Mouse (Mus musculus): ENCODE results near the gene Nadsyn1. TPM values are rescaled to one million over a fixed set of nuclear protein-coding genes. Genes with fewer than 3 reads are reported as not detected.

Nadsyn1 gene
- polyA plus RNA-seq, 1 experiment from 2014 or later, result 8.8 TPM

GRCm38 (mm10) chr7:143832196-143832595 is 9.5 kb upstream of the Nadsyn1 start:
- Histone ChIP-seq H3K27me3 (ENCODE audit: poor library complexity, severe bottlenecking) (no peaks in the 10 kb centered on the region), H3K4me3 (no peak overlapping the region), H3K27ac (no peak overlapping the region), H3K9me3 (no peaks in the 10 kb centered on the region), H3K4me1 (peaks cover 45% of the 10 kb centered on the region), H3K36me3 (replicated peaks) (peaks cover 57% of the 10 kb centered on the region)
- no peak for DNase-seq (ENCODE audit: extremely low spot score, low spot score)
- 88% methylated on average over 8 of the region's 8 CpGs for WGBS

GRCm38 (mm10) chr7:143830399-143830798 is 7.8 kb upstream of the Nadsyn1 start:
- DNase-seq (ENCODE audit: extremely low spot score, low spot score), result no peak
- WGBS, result 17% methylated on average over 6 of the region's 6 CpGs
- no peaks in the 10 kb centered on the region for H3K27me3 ChIP-seq (ENCODE audit: poor library complexity, severe bottlenecking)
- H3K27ac ChIP-seq, result peak overlapping the region; percentile 95
- peak overlapping the region; percentile 71 for H3K4me3 ChIP-seq
- peaks cover 41% of the 10 kb centered on the region for H3K4me1 ChIP-seq
- H3K9me3 ChIP-seq, result no peaks in the 10 kb centered on the region
- peaks cover 39% of the 10 kb centered on the region for H3K36me3 ChIP-seq (replicated peaks)

- Histone ChIP-seq H3K27me3 (ENCODE audit: poor library complexity, severe bottlenecking) (no peaks in the 10 kb centered on the region), H3K36me3 (replicated peaks) (peaks cover 35% of the 10 kb centered on the region), H3K27ac (peak overlapping the region; percentile 95), H3K4me1 (peaks cover 35% of the 10 kb centered on the region), H3K4me3 (peak overlapping the region; percentile 71), H3K9me3 (no peaks in the 10 kb centered on the region)
- WGBS, result 1% methylated on average over 37 of the region's 37 CpGs
- DNase-seq (ENCODE audit: extremely low spot score, low spot score), result peak; percentile 97
These were observed 7.1 kb upstream of the Nadsyn1 start for GRCm38 (mm10) chr7:143829504-143830331.

GRCm38 (mm10) chr7:143826985-143827384 is 4.3 kb upstream of the Nadsyn1 start:
- Histone ChIP-seq H3K4me3 (no peak overlapping the region), H3K4me1 (peaks cover 32% of the 10 kb centered on the region), H3K36me3 (replicated peaks) (peaks cover 8% of the 10 kb centered on the region), H3K27me3 (ENCODE audit: poor library complexity, severe bottlenecking) (no peaks in the 10 kb centered on the region), H3K27ac (no peak overlapping the region), H3K9me3 (no peaks in the 10 kb centered on the region)
- DNase-seq (ENCODE audit: extremely low spot score, low spot score), result no peak
- WGBS, result 90% methylated on average over 2 of the region's 2 CpGs

- 81% methylated on average over 4 of the region's 4 CpGs for WGBS
- Histone ChIP-seq H3K4me3 (peak overlapping the region; percentile 75), H3K9me3 (no peaks in the 10 kb centered on the region), H3K36me3 (replicated peaks) (peaks cover 16% of the 10 kb centered on the region), H3K27ac (peak overlapping the region; percentile 91), H3K4me1 (peaks cover 22% of the 10 kb centered on the region), H3K27me3 (ENCODE audit: poor library complexity, severe bottlenecking) (no peaks in the 10 kb centered on the region)
- no peak for DNase-seq (ENCODE audit: extremely low spot score, low spot score)
These were observed 587 bp upstream of the Nadsyn1 start for GRCm38 (mm10) chr7:143823266-143823605.

- H3K9me3 ChIP-seq, result no peaks in the 10 kb centered on the region
- no peak overlapping the region for H3K27ac ChIP-seq
- no peak for DNase-seq (ENCODE audit: extremely low spot score, low spot score)
- H3K27me3 ChIP-seq (ENCODE audit: poor library complexity, severe bottlenecking), result no peaks in the 10 kb centered on the region
- H3K36me3 ChIP-seq (replicated peaks), result peaks cover 34% of the 10 kb centered on the region
- H3K4me3 ChIP-seq, result no peak overlapping the region
- 85% methylated on average over 2 of the region's 2 CpGs for WGBS
- peaks cover 22% of the 10 kb centered on the region for H3K4me1 ChIP-seq
These were observed 1.4 kb downstream of the Nadsyn1 start for GRCm38 (mm10) chr7:143821241-143821640.

- Histone ChIP-seq H3K36me3 (replicated peaks) (peaks cover 53% of the 10 kb centered on the region), H3K27ac (no peak overlapping the region), H3K4me3 (no peak overlapping the region), H3K9me3 (no peaks in the 10 kb centered on the region), H3K27me3 (ENCODE audit: poor library complexity, severe bottlenecking) (no peaks in the 10 kb centered on the region), H3K4me1 (peaks cover 22% of the 10 kb centered on the region)
- DNase-seq (ENCODE audit: extremely low spot score, low spot score), result no peak
- WGBS, result 83% methylated on average over 4 of the region's 4 CpGs
These were observed 3.4 kb downstream of the Nadsyn1 start for GRCm38 (mm10) chr7:143819201-143819600.

- no peaks in the 10 kb centered on the region for H3K4me1 ChIP-seq
- H3K4me3 ChIP-seq, result no peak overlapping the region
- peaks cover 97% of the 10 kb centered on the region for H3K36me3 ChIP-seq (replicated peaks)
- no peaks in the 10 kb centered on the region for H3K27me3 ChIP-seq (ENCODE audit: poor library complexity, severe bottlenecking)
- no peak overlapping the region for H3K27ac ChIP-seq
- DNase-seq (ENCODE audit: extremely low spot score, low spot score), result no peak
- H3K9me3 ChIP-seq, result no peaks in the 10 kb centered on the region
- WGBS, result 45% methylated on average over 1 of the region's 1 CpGs
These were observed 13.7 kb downstream of the Nadsyn1 start for GRCm38 (mm10) chr7:143808909-143809308.

GRCm38 (mm10) chr7:143805199-143805624 is 17.4 kb downstream of the Nadsyn1 start:
- Histone ChIP-seq H3K4me3 (no peak overlapping the region), H3K27ac (no peak overlapping the region), H3K27me3 (ENCODE audit: poor library complexity, severe bottlenecking) (no peaks in the 10 kb centered on the region), H3K9me3 (no peaks in the 10 kb centered on the region), H3K36me3 (replicated peaks) (peaks cover 98% of the 10 kb centered on the region), H3K4me1 (no peaks in the 10 kb centered on the region)
- no peak for DNase-seq (ENCODE audit: extremely low spot score, low spot score)
- WGBS, result 85% methylated on average over 5 of the region's 5 CpGs

- no peak for DNase-seq (ENCODE audit: extremely low spot score, low spot score)
- peaks cover 98% of the 10 kb centered on the region for H3K36me3 ChIP-seq (replicated peaks)
- WGBS, result 92% methylated on average over 8 of the region's 8 CpGs
- H3K27me3 ChIP-seq (ENCODE audit: poor library complexity, severe bottlenecking), result no peaks in the 10 kb centered on the region
- H3K9me3 ChIP-seq, result no peaks in the 10 kb centered on the region
- no peak overlapping the region for H3K27ac ChIP-seq
- no peaks in the 10 kb centered on the region for H3K4me1 ChIP-seq
- no peak overlapping the region for H3K4me3 ChIP-seq
These were observed 21.2 kb downstream of the Nadsyn1 start for GRCm38 (mm10) chr7:143801195-143802065.

GRCm38 (mm10) chr7:143800770-143801169 is 21.9 kb downstream of the Nadsyn1 start:
- H3K27ac ChIP-seq, result no peak overlapping the region
- H3K4me1 ChIP-seq, result no peaks in the 10 kb centered on the region
- H3K4me3 ChIP-seq, result no peak overlapping the region
- 85% methylated on average over 1 of the region's 1 CpGs for WGBS
- H3K9me3 ChIP-seq, result no peaks in the 10 kb centered on the region
- H3K27me3 ChIP-seq (ENCODE audit: poor library complexity, severe bottlenecking), result no peaks in the 10 kb centered on the region
- H3K36me3 ChIP-seq (replicated peaks), result peaks cover 98% of the 10 kb centered on the region
- no peak for DNase-seq (ENCODE audit: extremely low spot score, low spot score)

GRCm38 (mm10) chr7:143798783-143799182 is 23.9 kb downstream of the Nadsyn1 start:
- no peak for DNase-seq (ENCODE audit: extremely low spot score, low spot score)
- Histone ChIP-seq H3K27me3 (ENCODE audit: poor library complexity, severe bottlenecking) (no peaks in the 10 kb centered on the region), H3K27ac (no peak overlapping the region), H3K4me3 (no peak overlapping the region), H3K4me1 (no peaks in the 10 kb centered on the region), H3K9me3 (no peaks in the 10 kb centered on the region), H3K36me3 (replicated peaks) (peaks cover 90% of the 10 kb centered on the region)
- WGBS, result 90% methylated on average over 4 of the region's 4 CpGs

GRCm38 (mm10) chr7:143793121-143793520 is 29.5 kb downstream of the Nadsyn1 start:
- H3K4me1 ChIP-seq, result 0 out of 2 replicates have a peak, but pooled peaks cover 8% of the 10 kb centered on the region
- H3K27ac ChIP-seq, result no peak overlapping the region
- 73% methylated on average over 4 of the region's 4 CpGs for WGBS
- no peaks in the 10 kb centered on the region for H3K27me3 ChIP-seq (ENCODE audit: poor library complexity, severe bottlenecking)
- peaks cover 33% of the 10 kb centered on the region for H3K36me3 ChIP-seq (replicated peaks)
- no peak overlapping the region for H3K4me3 ChIP-seq
- no peak for DNase-seq (ENCODE audit: extremely low spot score, low spot score)
- no peaks in the 10 kb centered on the region for H3K9me3 ChIP-seq
